9 mouse cellular contexts compared by ENCODE assay signal in the genomic region with DNA sequence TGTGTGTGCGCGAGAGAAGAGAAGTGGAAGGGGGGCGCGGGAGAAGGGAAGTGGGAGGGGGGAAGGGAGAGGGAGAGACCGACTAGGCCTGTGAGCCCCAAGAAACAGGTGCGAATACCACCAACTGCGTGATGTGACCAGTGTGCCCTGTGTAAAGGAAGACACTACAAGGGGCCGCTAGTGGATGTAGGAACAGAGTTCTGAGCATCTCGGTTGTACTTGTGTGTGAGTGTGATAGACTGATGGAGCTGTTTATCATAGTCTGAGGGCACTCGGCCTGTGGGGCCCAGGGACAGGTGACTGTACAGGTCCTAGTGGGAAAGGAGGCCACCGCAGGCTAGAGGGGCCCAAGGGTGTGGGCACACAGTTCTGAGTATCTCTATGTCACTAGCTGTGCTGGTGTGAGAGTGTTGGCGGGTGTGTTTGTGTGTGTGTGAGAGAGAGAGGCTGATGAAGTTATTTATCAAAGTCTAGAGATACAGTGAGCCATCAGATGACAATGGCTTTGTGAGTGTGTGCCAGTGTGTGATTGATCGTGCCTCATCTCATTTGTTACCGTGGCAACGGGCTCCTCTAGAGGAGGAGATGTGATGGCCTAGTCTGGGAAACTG. TPM values are rescaled to one million over a fixed set of nuclear protein-coding genes. Genes with fewer than 3 reads are reported as not detected.
DNase-seq lines count a peak whose midpoint lies in the region; ATAC-seq lines count a peak whose summit lies in the region.
"Had no signal": no experiment of that assay in that cellular context is flagged by ENCODE, and none has a peak within 500 bp of the region (broad histone marks: within the 10 kb centered on the region; RNA-seq: fewer than 3 reads in every experiment).

No protein-coding gene starts in this region.

- peak overlapping the region; percentile 58 for H3K9ac ChIP-seq in embryonic facial prominence, embryonic 12.5 days
- H3K9ac ChIP-seq in intestine, embryonic 16.5 days (ENCODE audit: low read depth, low read length): peak overlapping the region; percentile 59
- H3K9ac ChIP-seq in liver, embryonic 16.5 days (ENCODE audit: low read depth, low read length): peak overlapping the region; percentile 66

- peak overlapping the region; percentile 91; the same call in 1 of the 2 replicates for H3K27ac ChIP-seq in heart, embryonic 10.5 days
- no peak overlapping the region for H3K27ac ChIP-seq in embryonic facial prominence, embryonic 12.5 days
- H3K27ac ChIP-seq in intestine, embryonic 16.5 days (ENCODE audit: low read length): no peak overlapping the region
- H3K27ac ChIP-seq in liver, embryonic 16.5 days (ENCODE audit: low read length): peak overlapping the region; percentile 62

- H3K27me3 ChIP-seq in heart, embryonic 10.5 days (ENCODE audit: insufficient read depth, poor library complexity, severe bottlenecking): no peaks in the 10 kb centered on the region
- no peaks in the 10 kb centered on the region for H3K27me3 ChIP-seq in embryonic facial prominence, embryonic 12.5 days
- H3K27me3 ChIP-seq in intestine, embryonic 16.5 days (replicated peaks; ENCODE audit: control insufficient read depth, insufficient read depth, low read length): no peaks in the 10 kb centered on the region
- H3K27me3 ChIP-seq in liver, embryonic 16.5 days (ENCODE audit: control insufficient read depth, insufficient read depth, low read depth, low read length): no peaks in the 10 kb centered on the region

- H3K4me1 ChIP-seq in heart, embryonic 10.5 days: peaks cover 12% of the 10 kb centered on the region
- peaks cover 4% of the 10 kb centered on the region for H3K4me1 ChIP-seq in embryonic facial prominence, embryonic 12.5 days
- H3K4me1 ChIP-seq in intestine, embryonic 16.5 days (ENCODE audit: control insufficient read depth, insufficient read depth, low read length): peaks cover 21% of the 10 kb centered on the region
- peaks cover 31% of the 10 kb centered on the region for H3K4me1 ChIP-seq in liver, embryonic 16.5 days (ENCODE audit: control insufficient read depth, low read depth, low read length)

- no peaks in the 10 kb centered on the region for H3K36me3 ChIP-seq in heart, embryonic 10.5 days
- no peaks in the 10 kb centered on the region for H3K36me3 ChIP-seq in embryonic facial prominence, embryonic 12.5 days
- no peaks in the 10 kb centered on the region for H3K36me3 ChIP-seq in intestine, embryonic 16.5 days (ENCODE audit: control insufficient read depth, insufficient read depth, low read length)
- H3K36me3 ChIP-seq in liver, embryonic 16.5 days (ENCODE audit: control insufficient read depth, insufficient read depth): no peaks in the 10 kb centered on the region

- DNase-seq in heart, embryonic 10.5 days (ENCODE audit: low spot score): no peak
- no peak for DNase-seq in heart, postnatal 4 days
- DNase-seq in R1 (ENCODE audit: low read depth, low spot score): peak; percentile 35
- DNase-seq in right cerebral cortex, postnatal 14 days: peak; percentile 18
- DNase-seq in spleen, postnatal 4 days (ENCODE audit: low spot score in 2 of 2): no peak

- H3K4me2 ChIP-seq in embryonic facial prominence, embryonic 12.5 days (replicated peaks): peak overlapping the region; percentile 69
- H3K4me2 ChIP-seq in intestine, embryonic 16.5 days (ENCODE audit: low read depth, low read length): peak overlapping the region; percentile 74
- peak overlapping the region; percentile 82 for H3K4me2 ChIP-seq in liver, embryonic 16.5 days (ENCODE audit: low read depth, low read length)

- peak; percentile 22; the same call in 1 of the 2 replicates for ATAC-seq in embryonic facial prominence, embryonic 12.5 days (ENCODE audit: insufficient number of reproducible peaks, insufficient read depth, low FRiP score, low TSS enrichment)
- peak; percentile 8 for ATAC-seq in intestine, embryonic 16.5 days
- peak; percentile 55 for ATAC-seq in liver, embryonic 16.5 days (ENCODE audit: low read depth)

- H3K4me3 ChIP-seq in heart, embryonic 10.5 days: peak overlapping the region; percentile 70
- peak overlapping the region; percentile 53 for H3K4me3 ChIP-seq in embryonic facial prominence, embryonic 12.5 days
- peak overlapping the region; percentile 61 for H3K4me3 ChIP-seq in intestine, embryonic 16.5 days (ENCODE audit: low read length)
- H3K4me3 ChIP-seq in liver, embryonic 16.5 days (ENCODE audit: low read depth, low read length): peak overlapping the region; percentile 70

- H3K9me3 ChIP-seq in heart, embryonic 10.5 days: peaks cover 2% of the 10 kb centered on the region; the same call in 1 of the 2 replicates
- no peaks in the 10 kb centered on the region for H3K9me3 ChIP-seq in embryonic facial prominence, embryonic 12.5 days
- H3K9me3 ChIP-seq in intestine, embryonic 16.5 days (ENCODE audit: control insufficient read depth, low read length): no peaks in the 10 kb centered on the region
- no peaks in the 10 kb centered on the region for H3K9me3 ChIP-seq in liver, embryonic 16.5 days (replicated peaks; ENCODE audit: control insufficient read depth, low read length)

- 32% methylated on average over 15 of the region's 15 CpGs for WGBS in heart, embryonic 10.5 days
- 35% methylated on average over 15 of the region's 15 CpGs for WGBS in embryonic facial prominence, embryonic 12.5 days
- WGBS in intestine, embryonic 16.5 days: 21% methylated on average over 15 of the region's 15 CpGs
- WGBS in liver, embryonic 16.5 days (ENCODE audit: insufficient replicate concordance): 20% methylated on average over 15 of the region's 15 CpGs

RNA-seq across cellular contexts. Expression of a gene that starts 0.6 kb away (rescaled TPM):
- polyA plus RNA-seq in heart, embryonic 10.5 days (2016; fragmentation: Nextera tagmentation; extraction: Ambion mirVana): 3.4 and 4.1 TPM in 2 replicates
- 1 to 10 TPM; 1.5 to 1.9 TPM for total RNA-seq in heart, postnatal 4 days (2021)
- 6.4 and 8.4 TPM in 2 replicates for polyA plus RNA-seq in embryonic facial prominence, embryonic 12.5 days (2016; fragmentation: Nextera tagmentation; extraction: Ambion mirVana)
- 5.1 and 5.4 TPM in 2 replicates for polyA plus RNA-seq in intestine, embryonic 16.5 days (2015; fragmentation: Nextera tagmentation; extraction: Ambion mirVana)
- 3.6 and 4.4 TPM in 2 replicates for polyA plus RNA-seq in liver, embryonic 16.5 days (2015; fragmentation: Nextera tagmentation; extraction: Ambion mirVana)

RNA-seq across cellular contexts. Expression of a gene that starts 34.5 kb away (rescaled TPM):
- not detected in 2 replicates for polyA plus RNA-seq in heart, embryonic 10.5 days (2016; fragmentation: Nextera tagmentation; extraction: Ambion mirVana)
- not detected for total RNA-seq in heart, postnatal 4 days (2021)
- polyA plus RNA-seq in embryonic facial prominence, embryonic 12.5 days (2016; fragmentation: Nextera tagmentation; extraction: Ambion mirVana): not detected in 2 replicates
- polyA plus RNA-seq in intestine, embryonic 16.5 days (2015; fragmentation: Nextera tagmentation; extraction: Ambion mirVana): not detected in 2 replicates
- polyA plus RNA-seq in liver, embryonic 16.5 days (2015; fragmentation: Nextera tagmentation; extraction: Ambion mirVana): not detected in 2 replicates
- total RNA-seq: left cerebral cortex, adult 8-10 months had no signal

RNA-seq across cellular contexts. Expression of a gene that starts 44.1 kb away (rescaled TPM):
- polyA plus RNA-seq in heart, embryonic 10.5 days (2016; fragmentation: Nextera tagmentation; extraction: Ambion mirVana): 4.9 and 5.3 TPM in 2 replicates
- 1 to 10 TPM; 1.8 to 2.5 TPM for total RNA-seq in heart, postnatal 4 days (2021)
- polyA plus RNA-seq in embryonic facial prominence, embryonic 12.5 days (2016; fragmentation: Nextera tagmentation; extraction: Ambion mirVana): 8.6 and 9.4 TPM in 2 replicates
- polyA plus RNA-seq in intestine, embryonic 16.5 days (2015; fragmentation: Nextera tagmentation; extraction: Ambion mirVana): 2.8 and 2.9 TPM in 2 replicates
- polyA plus RNA-seq in liver, embryonic 16.5 days (2015; fragmentation: Nextera tagmentation; extraction: Ambion mirVana): 0.45 and 0.89 TPM in 2 replicates

RNA-seq across cellular contexts. Expression of a gene that starts 56.5 kb away (rescaled TPM):
- 1.8 and 2.4 TPM in 2 replicates for polyA plus RNA-seq in heart, embryonic 10.5 days (2016; fragmentation: Nextera tagmentation; extraction: Ambion mirVana)
- under 1 TPM; 0.24 to 0.38 TPM for total RNA-seq in heart, postnatal 4 days (2021)
- polyA plus RNA-seq in embryonic facial prominence, embryonic 12.5 days (2016; fragmentation: Nextera tagmentation; extraction: Ambion mirVana): 3.1 and 3.2 TPM in 2 replicates
- 0.95 and 1.3 TPM in 2 replicates for polyA plus RNA-seq in intestine, embryonic 16.5 days (2015; fragmentation: Nextera tagmentation; extraction: Ambion mirVana)
- 0.11 and 0.13 TPM in 2 replicates for polyA plus RNA-seq in liver, embryonic 16.5 days (2015; fragmentation: Nextera tagmentation; extraction: Ambion mirVana)

Comparison
In these comparisons a context has a peak if more than half of its experiments do, and no peak if none do; other contexts are left out.
1. DNase-seq: peak in R1 (single experiment) and right cerebral cortex, postnatal 14 days (single experiment); none in heart, embryonic 10.5 days (single experiment), heart, postnatal 4 days (single experiment) and spleen, postnatal 4 days (0 of 2).
2. H3K27ac ChIP-seq: peak in heart, embryonic 10.5 days (single experiment) and liver, embryonic 16.5 days (single experiment); none in embryonic facial prominence, embryonic 12.5 days (single experiment) and intestine, embryonic 16.5 days (single experiment).
3. Peak in every context shown above with its lines, with median percentiles within 50 percentile points of each other: H3K4me3 ChIP-seq, ATAC-seq, H3K4me2 ChIP-seq and H3K9ac ChIP-seq.